Mouse (Mus musculus): ENCODE data around the gene Dnah5. TPM values are rescaled to one million over a fixed set of nuclear protein-coding genes. Genes with fewer than 3 reads are reported as not detected.

Gene Dnah5
- total and polyA plus RNA-seq, 2 experiments from 2014 or later, result under 0.01 TPM; not detected in 1

GRCm38 (mm10) chr15:28326985-28327384 lies 123.4 kb downstream of the Dnah5 start:
- DNase-seq (ENCODE audit: low spot score), result no peak
- TF ChIP-seq CTCF (IDR thresholded peaks at IDR 0.05; ENCODE audit: low read depth) (no peak), EP300 (IDR thresholded peaks at IDR 0.05; ENCODE audit: low read depth) (no peak)
- H3K36me3 ChIP-seq (replicated peaks; ENCODE audit: control insufficient read depth, insufficient read depth, low read length), result no peaks in the 10 kb centered on the region
- no peak overlapping the region for H3K4me2 ChIP-seq (ENCODE audit: low read depth, low read length)
- H3K4me1 ChIP-seq (ENCODE audit: control insufficient read depth, insufficient read depth), result no peaks in the 10 kb centered on the region
- H3K27me3 ChIP-seq (ENCODE audit: control insufficient read depth, insufficient read depth, low read length), result no peaks in the 10 kb centered on the region
- H3K27ac ChIP-seq (ENCODE audit: low read depth), result no peak overlapping the region
- H3K9me3 ChIP-seq (replicated peaks; ENCODE audit: control insufficient read depth, low read length), result no peaks in the 10 kb centered on the region
- H3K4me3 ChIP-seq (ENCODE audit: low read depth, low read length), result no peak overlapping the region
- ATAC-seq (ENCODE audit: insufficient read depth, low read depth), result no peak
- WGBS, result 76% methylated on average over 7 of the region's 7 CpGs
- H3K9ac ChIP-seq (replicated peaks; ENCODE audit: low read depth, low read length), result no peak overlapping the region

- H3K4me1 ChIP-seq (ENCODE audit: control insufficient read depth, insufficient read depth), result no peaks in the 10 kb centered on the region
- DNase-seq (ENCODE audit: low spot score), result no peak
- H3K27ac ChIP-seq (ENCODE audit: low read depth), result no peak overlapping the region
- no peak overlapping the region for H3K4me3 ChIP-seq (ENCODE audit: low read depth, low read length)
- no peaks in the 10 kb centered on the region for H3K9me3 ChIP-seq (replicated peaks; ENCODE audit: control insufficient read depth, low read length)
- no peak overlapping the region for H3K4me2 ChIP-seq (ENCODE audit: low read depth, low read length)
- no peaks in the 10 kb centered on the region for H3K27me3 ChIP-seq (ENCODE audit: control insufficient read depth, insufficient read depth, low read length)
- ATAC-seq (ENCODE audit: insufficient read depth, low read depth), result no peak
- no peaks in the 10 kb centered on the region for H3K36me3 ChIP-seq (replicated peaks; ENCODE audit: control insufficient read depth, insufficient read depth, low read length)
- WGBS, result 68% methylated on average over 9 of the region's 9 CpGs
- no peak for TF ChIP-seq EP300 (IDR thresholded peaks at IDR 0.05; ENCODE audit: low read depth)
- no peak for TF ChIP-seq CTCF (IDR thresholded peaks at IDR 0.05; ENCODE audit: low read depth)
- no peak overlapping the region for H3K9ac ChIP-seq (replicated peaks; ENCODE audit: low read depth, low read length)
Measured at GRCm38 (mm10) chr15:28327441-28327840, 123.9 kb downstream of the Dnah5 start.

GRCm38 (mm10) chr15:28341151-28341550 lies 137.6 kb downstream of the Dnah5 start:
- Histone ChIP-seq H3K4me3 (ENCODE audit: low read depth, low read length) (no peak overlapping the region), H3K9me3 (replicated peaks; ENCODE audit: control insufficient read depth, low read length) (no peaks in the 10 kb centered on the region), H3K4me2 (ENCODE audit: low read depth, low read length) (no peak overlapping the region), H3K36me3 (replicated peaks; ENCODE audit: control insufficient read depth, insufficient read depth, low read length) (no peaks in the 10 kb centered on the region), H3K9ac (replicated peaks; ENCODE audit: low read depth, low read length) (no peak overlapping the region), H3K4me1 (ENCODE audit: control insufficient read depth, insufficient read depth) (no peaks in the 10 kb centered on the region), H3K27me3 (ENCODE audit: control insufficient read depth, insufficient read depth, low read length) (no peaks in the 10 kb centered on the region), H3K27ac (ENCODE audit: low read depth) (no peak overlapping the region)
- DNase-seq (ENCODE audit: low spot score) (no peak), ATAC-seq (ENCODE audit: insufficient read depth, low read depth) (no peak)
- WGBS, result 47% methylated on average over 4 of the region's 4 CpGs
- no peak for TF ChIP-seq EP300 (IDR thresholded peaks at IDR 0.05; ENCODE audit: low read depth)
- TF ChIP-seq CTCF (IDR thresholded peaks at IDR 0.05; ENCODE audit: low read depth), result no peak

- no peaks in the 10 kb centered on the region for H3K9me3 ChIP-seq (replicated peaks; ENCODE audit: control insufficient read depth, low read length)
- H3K4me1 ChIP-seq (ENCODE audit: control insufficient read depth, insufficient read depth), result no peaks in the 10 kb centered on the region
- no peak overlapping the region for H3K4me2 ChIP-seq (ENCODE audit: low read depth, low read length)
- no peak overlapping the region for H3K9ac ChIP-seq (replicated peaks; ENCODE audit: low read depth, low read length)
- no peaks in the 10 kb centered on the region for H3K36me3 ChIP-seq (replicated peaks; ENCODE audit: control insufficient read depth, insufficient read depth, low read length)
- DNase-seq (ENCODE audit: low spot score) (no peak), ATAC-seq (ENCODE audit: insufficient read depth, low read depth) (no peak)
- 57% methylated on average over 11 of the region's 11 CpGs for WGBS
- H3K27ac ChIP-seq (ENCODE audit: low read depth), result no peak overlapping the region
- no peak for TF ChIP-seq CTCF (IDR thresholded peaks at IDR 0.05; ENCODE audit: low read depth)
- no peak for TF ChIP-seq EP300 (IDR thresholded peaks at IDR 0.05; ENCODE audit: low read depth)
- H3K27me3 ChIP-seq (ENCODE audit: control insufficient read depth, insufficient read depth, low read length), result no peaks in the 10 kb centered on the region
- no peak overlapping the region for H3K4me3 ChIP-seq (ENCODE audit: low read depth, low read length)
Measured at GRCm38 (mm10) chr15:28367561-28367960, 164.0 kb downstream of the Dnah5 start.

GRCm38 (mm10) chr15:28370431-28370830 lies 166.9 kb downstream of the Dnah5 start:
- Histone ChIP-seq H3K9me3 (replicated peaks; ENCODE audit: control insufficient read depth, low read length) (no peaks in the 10 kb centered on the region), H3K27ac (ENCODE audit: low read depth) (no peak overlapping the region), H3K4me2 (ENCODE audit: low read depth, low read length) (no peak overlapping the region), H3K4me3 (ENCODE audit: low read depth, low read length) (no peak overlapping the region), H3K27me3 (ENCODE audit: control insufficient read depth, insufficient read depth, low read length) (no peaks in the 10 kb centered on the region), H3K36me3 (replicated peaks; ENCODE audit: control insufficient read depth, insufficient read depth, low read length) (no peaks in the 10 kb centered on the region), H3K4me1 (ENCODE audit: control insufficient read depth, insufficient read depth) (no peaks in the 10 kb centered on the region), H3K9ac (replicated peaks; ENCODE audit: low read depth, low read length) (no peak overlapping the region)
- ATAC-seq (ENCODE audit: insufficient read depth, low read depth), result no peak
- WGBS, result 72% methylated on average over 6 of the region's 6 CpGs
- DNase-seq (ENCODE audit: low spot score), result no peak
- TF ChIP-seq CTCF (IDR thresholded peaks at IDR 0.05; ENCODE audit: low read depth) (no peak), EP300 (IDR thresholded peaks at IDR 0.05; ENCODE audit: low read depth) (no peak)

GRCm38 (mm10) chr15:28371506-28371905 lies 168.0 kb downstream of the Dnah5 start:
- Histone ChIP-seq H3K4me1 (ENCODE audit: control insufficient read depth, insufficient read depth) (no peaks in the 10 kb centered on the region), H3K4me2 (ENCODE audit: low read depth, low read length) (no peak overlapping the region), H3K4me3 (ENCODE audit: low read depth, low read length) (no peak overlapping the region), H3K36me3 (replicated peaks; ENCODE audit: control insufficient read depth, insufficient read depth, low read length) (no peaks in the 10 kb centered on the region), H3K27me3 (ENCODE audit: control insufficient read depth, insufficient read depth, low read length) (no peaks in the 10 kb centered on the region), H3K27ac (ENCODE audit: low read depth) (no peak overlapping the region), H3K9me3 (replicated peaks; ENCODE audit: control insufficient read depth, low read length) (no peaks in the 10 kb centered on the region), H3K9ac (replicated peaks; ENCODE audit: low read depth, low read length) (no peak overlapping the region)
- ATAC-seq (ENCODE audit: insufficient read depth, low read depth) (no peak), DNase-seq (ENCODE audit: low spot score) (no peak)
- 66% methylated on average over 2 of the region's 2 CpGs for WGBS
- TF ChIP-seq EP300 (IDR thresholded peaks at IDR 0.05; ENCODE audit: low read depth), result no peak
- TF ChIP-seq CTCF (IDR thresholded peaks at IDR 0.05; ENCODE audit: low read depth), result no peak

All from heart, postnatal 0 days (tissue).